Mouse (Mus musculus) cerebellum, adult 2 months (tissue): ENCODE measurements at regions not wholly inside any gene's neighbourhood (a gene's known extent, or its start where the extent isn't known, plus 50 kb on each side); places are given as distances from the start of the nearest gene placed in this dataset.

ENCODE experiments used
- CTCF ChIP-seq: fragments of 200-500 bp; IDR thresholded peaks from 2 replicates; pipeline ENCODE4 v1.5.1; 2011; ENCODE audit warnings: low read depth, mild to moderate bottlenecking, control low read depth, low read length, moderate library complexity, borderline replicate concordance; ENCODE audit not compliant: insufficient read depth
- POLR2A ChIP-seq: fragments of 200-500 bp; IDR thresholded peaks from 2 replicates; pipeline ENCODE4 v1.6.1; 2011; ENCODE audit warnings: low read length, control low read depth, borderline replicate concordance; ENCODE audit not compliant: insufficient read depth

GRCm38 (mm10) chr9:93524055-93524454, 982.0 kb downstream of the Plod2 start:
- TF ChIP-seq POLR2A (no peak), CTCF (no peak)
